Mouse (Mus musculus): ENCODE data around the gene Dnase2a. TPM values are rescaled to one million over a fixed set of nuclear protein-coding genes. Genes with fewer than 3 reads are reported as not detected.
A peak's percentile ranks its signal among the peaks of the same experiment; 100 is the strongest.

The Dnase2a gene
- polyA plus RNA-seq, 1 experiment from 2014 or later, result 24.0 TPM

DNA sequence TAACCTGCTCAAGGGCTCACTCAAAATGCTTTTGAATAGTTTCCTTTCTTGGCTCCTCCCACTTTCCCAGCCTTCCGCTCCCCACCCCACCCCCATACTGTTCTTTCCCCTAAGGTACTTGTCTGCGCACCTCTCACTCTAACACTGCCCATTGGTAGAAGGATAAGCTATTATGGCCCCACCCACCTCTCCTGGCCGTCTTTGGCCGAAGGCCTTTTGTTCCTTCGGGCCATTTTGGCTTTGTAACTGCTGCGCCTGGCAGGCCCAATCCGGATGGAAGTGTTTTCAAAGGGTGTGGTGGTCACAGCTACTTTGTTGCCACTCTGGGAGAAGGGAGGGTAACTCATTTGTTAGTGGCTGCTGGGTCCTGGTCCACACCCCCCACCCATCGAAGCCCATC is 6.9 kb downstream of the Dnase2a start:
- peak; percentile 75 for DNase-seq (ENCODE audit: low spot score)
- H3K27ac ChIP-seq (ENCODE audit: low read length), result no peak overlapping the region
- no peak overlapping the region for H3K9ac ChIP-seq (replicated peaks; ENCODE audit: low read depth)
- H3K27me3 ChIP-seq (replicated peaks; ENCODE audit: insufficient read depth, low read length), result peaks cover 14% of the 10 kb centered on the region
- TF ChIP-seq EP300 (IDR thresholded peaks at IDR 0.05) (no peak), CTCF (IDR thresholded peaks at IDR 0.05) (no peak)
- ATAC-seq, result peak; percentile 42
- no peak overlapping the region for H3K4me2 ChIP-seq (replicated peaks; ENCODE audit: low read depth, low read length)
- H3K36me3 ChIP-seq (ENCODE audit: insufficient read depth, low read length), result no peaks in the 10 kb centered on the region
- H3K4me1 ChIP-seq (ENCODE audit: insufficient read depth, low read depth, low read length), result no peaks in the 10 kb centered on the region; the same call in 1 of the 2 replicates
- no peak overlapping the region for H3K4me3 ChIP-seq (ENCODE audit: low read depth, low read length)
- no peaks in the 10 kb centered on the region for H3K9me3 ChIP-seq (ENCODE audit: low read length)
- 78% methylated on average over 8 of the region's 8 CpGs for whole genome bisulfite sequencing

DNA sequence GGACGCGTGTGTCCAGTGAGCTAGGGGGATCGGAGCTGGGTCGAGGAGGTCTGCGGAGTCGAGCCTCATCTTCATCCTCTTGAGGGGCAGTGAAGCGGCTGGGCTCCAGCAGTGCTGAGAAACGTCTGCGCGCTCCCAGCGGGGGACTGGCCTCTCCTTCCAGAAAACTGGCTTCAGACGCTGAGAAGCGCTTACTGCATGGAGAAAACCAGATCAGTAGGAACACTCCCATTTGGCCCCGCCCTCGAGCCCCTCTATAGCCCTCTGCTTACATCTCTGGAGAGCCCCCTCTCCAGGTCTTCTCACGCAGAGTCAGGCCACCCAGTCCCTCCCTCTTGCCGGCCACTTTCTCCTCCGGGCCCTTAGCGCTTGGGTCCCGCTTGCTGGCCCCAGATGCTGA is 9.4 kb downstream of the Dnase2a start:
- 39% methylated on average over 20 of the region's 20 CpGs for WGBS
- Histone ChIP-seq H3K4me1 (ENCODE audit: insufficient read depth, low read depth, low read length) (no peaks in the 10 kb centered on the region; the same call in 1 of the 2 replicates), H3K4me2 (replicated peaks; ENCODE audit: low read depth, low read length) (no peak overlapping the region)

GRCm38 (mm10) chr8:84918646-84919045 is 10.3 kb downstream of the Dnase2a start:
- ATAC-seq, result no peak
- 0 out of 2 replicates have a peak, but pooled peaks cover 9% of the 10 kb centered on the region for H3K27me3 ChIP-seq (replicated peaks; ENCODE audit: insufficient read depth, low read length)
- H3K4me2 ChIP-seq (replicated peaks; ENCODE audit: low read depth, low read length), result no peak overlapping the region
- no peak for DNase-seq (ENCODE audit: low spot score)
- H3K9me3 ChIP-seq (ENCODE audit: low read length), result no peaks in the 10 kb centered on the region
- WGBS, result 90% methylated on average over 15 of the region's 15 CpGs
- no peak overlapping the region for H3K27ac ChIP-seq (ENCODE audit: low read length)
- H3K9ac ChIP-seq (replicated peaks; ENCODE audit: low read depth), result no peak overlapping the region
- no peaks in the 10 kb centered on the region for H3K4me1 ChIP-seq (ENCODE audit: insufficient read depth, low read depth, low read length)
- TF ChIP-seq CTCF (IDR thresholded peaks at IDR 0.05) (no peak), EP300 (IDR thresholded peaks at IDR 0.05) (no peak)
- no peaks in the 10 kb centered on the region for H3K36me3 ChIP-seq (ENCODE audit: insufficient read depth, low read length)
- no peak overlapping the region for H3K4me3 ChIP-seq (ENCODE audit: low read depth, low read length)

More for the DNA sequence above, 9.4 kb downstream of the Dnase2a start:
- no peak overlapping the region for H3K4me3 ChIP-seq (ENCODE audit: low read depth, low read length)
- ATAC-seq (no peak), DNase-seq (ENCODE audit: low spot score) (no peak)
- TF ChIP-seq EP300 (IDR thresholded peaks at IDR 0.05), result no peak
- H3K27ac ChIP-seq (ENCODE audit: low read length), result no peak overlapping the region
- H3K9ac ChIP-seq (replicated peaks; ENCODE audit: low read depth), result no peak overlapping the region
- H3K27me3 ChIP-seq (replicated peaks; ENCODE audit: insufficient read depth, low read length), result peaks cover 12% of the 10 kb centered on the region; the same call in 1 of the 2 replicates
- no peaks in the 10 kb centered on the region for H3K36me3 ChIP-seq (ENCODE audit: insufficient read depth, low read length)
- H3K9me3 ChIP-seq (ENCODE audit: low read length), result no peaks in the 10 kb centered on the region

DNA sequence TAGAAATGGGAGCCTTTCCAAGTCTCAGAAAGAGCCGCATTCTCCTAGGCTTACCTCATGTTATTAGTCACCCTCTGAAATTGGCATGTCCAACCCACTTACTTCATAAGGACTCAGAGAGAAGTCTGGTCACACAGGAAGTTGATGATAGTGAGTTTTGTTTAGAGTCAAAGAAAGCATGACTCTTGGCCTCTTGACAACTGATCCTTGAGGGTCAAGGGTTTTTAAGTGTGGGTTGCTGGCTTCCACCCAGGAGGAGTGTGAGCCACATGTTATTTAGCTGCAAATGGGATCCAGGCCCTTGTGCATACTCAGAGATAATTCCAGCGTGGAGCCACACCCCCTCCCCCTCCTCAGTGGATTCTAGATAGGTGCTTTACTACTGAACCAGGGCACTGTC is 13.2 kb downstream of the Dnase2a start:
- 21% methylated on average over 2 of the region's 2 CpGs for WGBS
- Histone ChIP-seq H3K9ac (replicated peaks; ENCODE audit: low read depth) (no peak overlapping the region), H3K4me1 (ENCODE audit: insufficient read depth, low read depth, low read length) (no peaks in the 10 kb centered on the region), H3K36me3 (ENCODE audit: insufficient read depth, low read length) (no peaks in the 10 kb centered on the region), H3K9me3 (ENCODE audit: low read length) (no peaks in the 10 kb centered on the region), H3K27ac (ENCODE audit: low read length) (no peak overlapping the region), H3K4me3 (ENCODE audit: low read depth, low read length) (no peak overlapping the region), H3K27me3 (replicated peaks; ENCODE audit: insufficient read depth, low read length) (0 out of 2 replicates have a peak, but pooled peaks cover 5% of the 10 kb centered on the region), H3K4me2 (replicated peaks; ENCODE audit: low read depth, low read length) (no peak overlapping the region)
- ATAC-seq (peak; percentile 96), DNase-seq (ENCODE audit: low spot score) (peak; percentile 93)
- TF ChIP-seq EP300 (IDR thresholded peaks at IDR 0.05), result peak; percentile 91
- no peak for TF ChIP-seq CTCF (IDR thresholded peaks at IDR 0.05)

- TF ChIP-seq CTCF (IDR thresholded peaks at IDR 0.05), result no peak
- no peaks in the 10 kb centered on the region for H3K4me1 ChIP-seq (ENCODE audit: insufficient read depth, low read depth, low read length)
- DNase-seq (ENCODE audit: low spot score) (no peak), ATAC-seq (no peak)
- no peaks in the 10 kb centered on the region for H3K9me3 ChIP-seq (ENCODE audit: low read length)
- H3K4me2 ChIP-seq (replicated peaks; ENCODE audit: low read depth, low read length), result no peak overlapping the region
- H3K27ac ChIP-seq (ENCODE audit: low read length), result no peak overlapping the region
- no peak overlapping the region for H3K4me3 ChIP-seq (ENCODE audit: low read depth, low read length)
- peaks cover 24% of the 10 kb centered on the region for H3K27me3 ChIP-seq (replicated peaks; ENCODE audit: insufficient read depth, low read length)
- H3K9ac ChIP-seq (replicated peaks; ENCODE audit: low read depth), result no peak overlapping the region
- H3K36me3 ChIP-seq (ENCODE audit: insufficient read depth, low read length), result no peaks in the 10 kb centered on the region
- WGBS, result 44% methylated on average over 7 of the region's 7 CpGs
Measured at GRCm38 (mm10) chr8:84925557-84925956, 17.2 kb downstream of the Dnase2a start.

GRCm38 (mm10) chr8:84927513-84927912 is 19.2 kb downstream of the Dnase2a start:
- no peak overlapping the region for H3K4me3 ChIP-seq (ENCODE audit: low read depth, low read length)
- no peaks in the 10 kb centered on the region for H3K4me1 ChIP-seq (ENCODE audit: insufficient read depth, low read depth, low read length)

More at GRCm38 (mm10) chr8:84927513-84927912, 19.2 kb downstream of the Dnase2a start:
- no peak overlapping the region for H3K4me2 ChIP-seq (replicated peaks; ENCODE audit: low read depth, low read length)
- no peak for DNase-seq (ENCODE audit: low spot score)
- TF ChIP-seq EP300 (IDR thresholded peaks at IDR 0.05), result no peak
- no peak for TF ChIP-seq CTCF (IDR thresholded peaks at IDR 0.05)
- H3K27me3 ChIP-seq (replicated peaks; ENCODE audit: insufficient read depth, low read length), result peaks cover 24% of the 10 kb centered on the region
- WGBS, result 65% methylated on average over 1 of the region's 1 CpGs
- H3K27ac ChIP-seq (ENCODE audit: low read length), result no peak overlapping the region
- ATAC-seq, result no peak
- H3K9ac ChIP-seq (replicated peaks; ENCODE audit: low read depth), result no peak overlapping the region
- no peaks in the 10 kb centered on the region for H3K36me3 ChIP-seq (ENCODE audit: insufficient read depth, low read length)
- H3K9me3 ChIP-seq (ENCODE audit: low read length), result no peaks in the 10 kb centered on the region

All from lung, postnatal 0 days (tissue).